Comparison of ENCODE assay signal across 7 mouse cellular contexts in genomic region chr15:77843494-77844041, GRCm38 (mm10). TPM values are rescaled to one million over a fixed set of nuclear protein-coding genes. Genes with fewer than 3 reads are reported as not detected.
A peak's percentile ranks its signal among the peaks of the same experiment; 100 is the strongest.
DNase-seq lines count a peak whose midpoint lies in the region; ATAC-seq and TF ChIP-seq lines count a peak whose summit lies in the region.
"Not testable (repeated sequence)": the region's sequence is repeated elsewhere in the genome, so short reads cannot be mapped to it uniquely, and the experiment has no call there.

No protein-coding gene starts in this region.

- H3K9me3 ChIP-seq in kidney, embryonic 16.5 days (ENCODE audit: low read length); liver, embryonic 15.5 days (replicated peaks); lung, embryonic 16.5 days (ENCODE audit: control insufficient read depth, low read length): not testable (repeated sequence)

- not testable (repeated sequence) for H3K9ac ChIP-seq in kidney, embryonic 16.5 days (replicated peaks; ENCODE audit: low read length); liver, embryonic 15.5 days; lung, embryonic 16.5 days (ENCODE audit: low read length)

- ATAC-seq in kidney, embryonic 16.5 days (ENCODE audit: low FRiP score, low TSS enrichment); liver, embryonic 15.5 days (ENCODE audit: insufficient read depth); lung, embryonic 16.5 days (ENCODE audit: low read depth): not testable (repeated sequence)

- WGBS in kidney, embryonic 16.5 days, result 71% methylated on average over 12 of the region's 13 CpGs
- WGBS in liver, embryonic 15.5 days (ENCODE audit: insufficient replicate concordance), result 72% methylated on average over 12 of the region's 13 CpGs
- 51% methylated on average over 12 of the region's 13 CpGs for WGBS in lung, embryonic 16.5 days
- 23% methylated on average over 13 of the region's 13 CpGs for WGBS in small intestine, adult 2 months

- DNase-seq in CD4-positive helper T cell, adult 2 months (ENCODE audit: low read depth, low spot score), result peak; percentile 20
- peak; percentile 9 for DNase-seq in NIH3T3 (ENCODE audit: low read depth)
- peak; percentile 89 for DNase-seq in heart, adult 11 months

- H3K4me1 ChIP-seq in kidney, embryonic 16.5 days (ENCODE audit: insufficient read depth, low read length), result peaks cover 26% of the 10 kb centered on the region
- H3K4me1 ChIP-seq in liver, embryonic 15.5 days (replicated peaks), result peaks cover 62% of the 10 kb centered on the region
- peaks cover 28% of the 10 kb centered on the region for H3K4me1 ChIP-seq in lung, embryonic 16.5 days (replicated peaks; ENCODE audit: control insufficient read depth, insufficient read depth, low read length)
- H3K4me1 ChIP-seq in small intestine, adult 2 months (ENCODE audit: control insufficient read depth, insufficient read depth, insufficient read length, low read length), result not testable (repeated sequence)

- not testable (repeated sequence) for TF ChIP-seq CTCF in small intestine, adult 2 months (IDR thresholded peaks at IDR 0.05; ENCODE audit: extremely low read depth, insufficient read length, insufficient replicate concordance, low read depth, low read length)

- not testable (repeated sequence) for H3K4me2 ChIP-seq in kidney, embryonic 16.5 days (replicated peaks; ENCODE audit: low read depth, low read length); lung, embryonic 16.5 days (ENCODE audit: low read depth, low read length)
- H3K4me2 ChIP-seq in liver, embryonic 15.5 days, result peak overlapping the region; percentile 94; the same call in 1 of the 2 replicates

- peak overlapping the region; percentile 88; the same call in 1 of the 2 replicates for H3K27ac ChIP-seq in kidney, embryonic 16.5 days (ENCODE audit: low read length)
- H3K27ac ChIP-seq in liver, embryonic 15.5 days (replicated peaks), result peak overlapping the region; percentile 94; the same call in 1 of the 2 replicates
- H3K27ac ChIP-seq in lung, embryonic 16.5 days (ENCODE audit: low read length), result peak overlapping the region; percentile 91
- H3K27ac ChIP-seq in small intestine, adult 2 months (ENCODE audit: insufficient read depth, low read depth, low read length), result peak overlapping the region; percentile 27; the same call in 1 of the 2 replicates

- H3K36me3 ChIP-seq in kidney, embryonic 16.5 days (ENCODE audit: insufficient read depth, low read length); liver, embryonic 15.5 days (replicated peaks); lung, embryonic 16.5 days (ENCODE audit: control insufficient read depth, insufficient read depth, low read length); small intestine, adult 2 months (ENCODE audit: control insufficient read depth, insufficient read depth, low read length): not testable (repeated sequence)

- not testable (repeated sequence) for H3K4me3 ChIP-seq in kidney, embryonic 16.5 days (ENCODE audit: low read length); liver, embryonic 15.5 days (replicated peaks); lung, embryonic 16.5 days (ENCODE audit: low read length); small intestine, adult 2 months (ENCODE audit: low read depth, low read length)

- TF ChIP-seq POLR2A in small intestine, adult 2 months (IDR thresholded peaks at IDR 0.05; ENCODE audit: low read depth, low read length), result not testable (repeated sequence)

- not testable (repeated sequence) for H3K27me3 ChIP-seq in kidney, embryonic 16.5 days (ENCODE audit: insufficient read depth, low read length); liver, embryonic 15.5 days; lung, embryonic 16.5 days (ENCODE audit: control insufficient read depth, insufficient read depth, low read depth, low read length); small intestine, adult 2 months (ENCODE audit: control insufficient read depth, insufficient read depth, low read length)

RNA-seq across cellular contexts. Expression of gene Myh9, which starts 1.6 kb away (rescaled TPM):
- 55.4 and 64.5 TPM in 2 replicates for polyA plus RNA-seq in kidney, embryonic 16.5 days (2015; fragmentation: Nextera tagmentation; extraction: Ambion mirVana)
- polyA plus RNA-seq in liver, embryonic 15.5 days (2015; fragmentation: Nextera tagmentation; extraction: Ambion mirVana), result 19.5 and 20.3 TPM in 2 replicates
- 71.7 and 77.6 TPM in 2 replicates for polyA plus RNA-seq in lung, embryonic 16.5 days (2015; fragmentation: Nextera tagmentation; extraction: Ambion mirVana)
- 44.8 and 89.4 TPM in 2 replicates for polyA plus RNA-seq in small intestine, adult 2 months (2012; rRNA removed)

Comparison
In these comparisons a context has a peak if more than half of its experiments do, and no peak if none do; other contexts are left out.
1. DNase-seq: peak in every context shown above with its lines; median percentile 89 in heart, adult 11 months; 20 in CD4-positive helper T cell, adult 2 months; 9 in NIH3T3.
2. H3K27ac ChIP-seq: peak in every context shown above with its lines; median percentile 94 in liver, embryonic 15.5 days; 91 in lung, embryonic 16.5 days; 88 in kidney, embryonic 16.5 days; 27 in small intestine, adult 2 months.